Mouse (Mus musculus) spleen, adult 2 months (tissue): ENCODE results near the gene Zfp775.

Source experiments
- CTCF ChIP-seq: fragments of 200-500 bp; IDR thresholded peaks from 2 replicates; pipeline ENCODE4 v1.5.1; 2011; ENCODE audit warnings: mild to moderate bottlenecking, inconsistent platforms; ENCODE audit not compliant: insufficient read depth, insufficient read length, insufficient replicate concordance; ENCODE audit errors: extremely low read depth
- POLR2A ChIP-seq: fragments of 200-500 bp; IDR thresholded peaks from 2 replicates; pipeline ENCODE4 v1.6.1; 2011; ENCODE audit warnings: low read depth, low read length, inconsistent platforms

DNA sequence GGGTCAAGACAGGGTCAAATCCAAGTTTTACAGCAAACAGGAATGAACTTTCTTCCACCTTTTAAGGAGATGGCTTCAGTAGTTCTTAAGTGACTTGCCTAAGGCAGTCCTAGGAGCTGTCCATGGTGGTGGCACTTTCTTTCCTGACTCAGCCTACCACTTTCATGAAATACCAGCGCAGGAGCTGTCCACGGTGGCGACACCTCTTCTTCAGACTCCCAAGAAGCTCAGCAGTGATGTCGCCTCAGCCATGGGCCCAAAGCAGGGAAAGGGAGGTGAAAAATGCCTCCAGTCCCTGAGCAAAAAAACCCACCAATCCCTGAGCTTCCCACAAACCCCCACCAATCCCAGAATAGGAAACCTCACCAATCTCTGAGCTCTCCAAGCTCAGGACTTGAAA, 48.9 kb upstream of the Zfp775 start:
- TF ChIP-seq POLR2A (no peak), CTCF (no peak)
